Mouse (Mus musculus) brain, embryonic 14.5 days (tissue): Measurements from ENCODE around the gene Odf3b. TPM values are rescaled to one million over a fixed set of nuclear protein-coding genes. Genes with fewer than 3 reads are reported as not detected.

Experiments
- DNase-seq: peaks from one replicate; pipeline ENCODE4 v3.0.0-alpha.2; 2011; ENCODE audit warnings: low read depth
- CTCF ChIP-seq: fragments of 200-500 bp; IDR thresholded peaks from 2 replicates; pipeline ENCODE4 v1.5.1; 2012; ENCODE audit warnings: inconsistent platforms, mild to moderate bottlenecking, moderate library complexity, borderline replicate concordance; ENCODE audit not compliant: insufficient read depth, insufficient read length; ENCODE audit errors: extremely low read depth
- POLR2A ChIP-seq: fragments of 200-500 bp; IDR thresholded peaks from 2 replicates; pipeline ENCODE4 v1.6.1; 2012; ENCODE audit warnings: mild to moderate bottlenecking, inconsistent platforms, borderline replicate concordance; ENCODE audit not compliant: poor library complexity, insufficient read depth, insufficient read length, severe bottlenecking; ENCODE audit errors: extremely low read depth
- polyA plus RNA-seq: library from polyadenylated mRNA; depleted of rRNA; stranded (reverse); fragments of >200 nt; gene quantifications from 2 replicates; pipeline ENCODE4 v1.2.3, GENCODE M21; 2012; rRNA removed

The Odf3b gene
- polyA plus RNA-seq, 1 experiment = 2.4 TPM

GRCm38 (mm10) chr15:89334271-89334670 is 44.8 kb downstream of the Odf3b start, which contains the start of gene Miox:
Gene Miox, plus strand, starts transcription at chr15:89334398.
- DNase-seq = no peak
- TF ChIP-seq POLR2A (no peak), CTCF (no peak)

Other genes with a start within 250 kb of the Odf3b start
- 12.8 and 15.5 TPM in 2 replicates for gene Mapk12, start 238.6 kb downstream of the Odf3b start, polyA plus RNA-seq
- gene Mapk11, start 229.7 kb downstream of the Odf3b start, polyA plus RNA-seq = 61.9 and 75.4 TPM in 2 replicates
- gene Plxnb2, start 198.5 kb downstream of the Odf3b start, polyA plus RNA-seq = 194 and 213 TPM in 2 replicates
- gene Dennd6b, start 182.8 kb downstream of the Odf3b start, polyA plus RNA-seq = 134 and 196 TPM in 2 replicates
- gene Ppp6r2, start 167.7 kb downstream of the Odf3b start, polyA plus RNA-seq = 129 and 168 TPM in 2 replicates
- 186 and 229 TPM in 2 replicates for gene Sbf1, start 64.0 kb downstream of the Odf3b start, polyA plus RNA-seq
- gene Adm2, start 56.6 kb downstream of the Odf3b start, polyA plus RNA-seq = 0.11 TPM in 1 of 2 replicates, not detected in the other
- gene Miox, start 44.9 kb downstream of the Odf3b start, polyA plus RNA-seq = not detected in 2 replicates
- gene Lmf2, start 23.6 kb downstream of the Odf3b start, polyA plus RNA-seq = 26.5 and 32.5 TPM in 2 replicates
- gene Ncaph2, start 23.6 kb downstream of the Odf3b start, polyA plus RNA-seq = 126 and 172 TPM in 2 replicates
- gene Sco2, start 5.4 kb downstream of the Odf3b start, polyA plus RNA-seq = 30.7 and 37.2 TPM in 2 replicates
- 3.8 and 4.6 TPM in 2 replicates for gene Tymp, start 2.2 kb downstream of the Odf3b start, polyA plus RNA-seq
- gene Klhdc7b, start 5.6 kb upstream of the Odf3b start, polyA plus RNA-seq = 0.01 TPM in 1 of 2 replicates, not detected in the other
- not detected in 2 replicates for gene Syce3, start 31.2 kb upstream of the Odf3b start, polyA plus RNA-seq
- gene Cpt1b, start 46.6 kb upstream of the Odf3b start, polyA plus RNA-seq = 7.0 and 8.6 TPM in 2 replicates
- gene C730034F03Rik, start 50.3 kb upstream of the Odf3b start, polyA plus RNA-seq = 2.5 and 3.1 TPM in 2 replicates
- gene Gm44502, start 50.4 kb upstream of the Odf3b start, polyA plus RNA-seq = 0.34 and 1.3 TPM in 2 replicates
- 79.4 and 82.4 TPM in 2 replicates for gene Chkb, start 50.6 kb upstream of the Odf3b start, polyA plus RNA-seq
- 87.2 and 99.5 TPM in 2 replicates for gene Mapk8ip2, start 74.6 kb upstream of the Odf3b start, polyA plus RNA-seq
- gene Arsa, start 98.1 kb upstream of the Odf3b start, polyA plus RNA-seq = 25.3 and 28.6 TPM in 2 replicates
- 31.2 and 41.5 TPM in 2 replicates for gene Shank3, start 120.3 kb upstream of the Odf3b start, polyA plus RNA-seq
- 9.4 and 9.7 TPM in 2 replicates for gene Acr, start 189.0 kb upstream of the Odf3b start, polyA plus RNA-seq
- 90.4 and 103 TPM in 2 replicates for gene Rabl2, start 212.6 kb upstream of the Odf3b start, polyA plus RNA-seq